Mouse (Mus musculus) layer of hippocampus, postnatal 36 days (tissue): Measurements from ENCODE around the gene Astn1. TPM values are rescaled to one million over a fixed set of nuclear protein-coding genes. Genes with fewer than 3 reads are reported as not detected.

ENCODE experiments used
- DNase-seq, 2 experiments: peaks; one replicate each; pipeline ENCODE4 v3.0.0; 2022
- total RNA-seq, 2 experiments: library from RNA; stranded (reverse); gene quantifications; 2 replicates each; pipeline ENCODE4 v1.2.3; 2021

Gene Astn1
- 100 to 1,000 TPM; 178 to 184 TPM for total RNA-seq

DNA sequence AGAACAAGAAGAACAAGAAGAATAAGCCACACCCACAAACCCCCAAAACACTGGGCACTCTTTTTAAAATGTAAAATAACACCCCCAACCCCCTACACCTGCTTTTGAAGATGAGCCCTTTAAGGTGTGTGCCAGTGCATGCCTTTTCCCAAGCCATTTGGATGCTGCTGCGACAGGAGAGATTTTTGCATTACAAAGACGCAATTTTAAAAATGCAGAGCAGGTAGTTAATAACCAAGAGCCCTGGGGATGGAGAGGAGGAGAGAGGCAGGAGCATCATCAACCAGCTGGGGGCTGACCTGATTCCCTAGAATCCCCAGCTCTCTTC is at the start of gene Astn1:
Gene Astn1, plus strand, starts transcription at position 310 of the 328 bp plus-strand sequence.
- DNase-seq: no peak

- DNase-seq: no peak
Measured at GRCm38 (mm10) chr1:158323325-158323724, 38.7 kb upstream of the Astn1 start.

- DNase-seq: peak; percentile 37 to 44
Measured at GRCm38 (mm10) chr1:158328126-158328525, 33.9 kb upstream of the Astn1 start.

DNA sequence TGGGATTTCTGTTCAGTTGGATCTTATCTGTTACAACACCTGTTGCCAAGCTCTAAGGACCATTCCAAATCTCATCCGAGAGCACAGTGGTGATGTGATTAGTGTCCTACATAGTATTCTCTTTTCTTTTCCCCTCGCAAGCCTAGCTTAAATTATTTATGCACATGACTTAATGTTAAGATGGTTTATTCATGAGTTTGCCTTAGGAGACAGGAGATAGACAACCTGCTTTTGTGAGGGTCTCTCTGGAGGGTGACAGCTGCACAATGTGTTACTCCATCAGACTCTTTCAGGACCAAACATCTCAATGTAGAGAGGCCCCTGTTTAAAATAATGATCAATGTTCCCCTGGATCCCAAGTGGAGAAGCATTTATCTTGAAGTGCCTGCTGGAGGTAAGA is 33.2 kb upstream of the Astn1 start:
- no peak for DNase-seq

- no peak for DNase-seq
Measured at GRCm38 (mm10) chr1:158343243-158343714, 18.8 kb upstream of the Astn1 start.

DNA sequence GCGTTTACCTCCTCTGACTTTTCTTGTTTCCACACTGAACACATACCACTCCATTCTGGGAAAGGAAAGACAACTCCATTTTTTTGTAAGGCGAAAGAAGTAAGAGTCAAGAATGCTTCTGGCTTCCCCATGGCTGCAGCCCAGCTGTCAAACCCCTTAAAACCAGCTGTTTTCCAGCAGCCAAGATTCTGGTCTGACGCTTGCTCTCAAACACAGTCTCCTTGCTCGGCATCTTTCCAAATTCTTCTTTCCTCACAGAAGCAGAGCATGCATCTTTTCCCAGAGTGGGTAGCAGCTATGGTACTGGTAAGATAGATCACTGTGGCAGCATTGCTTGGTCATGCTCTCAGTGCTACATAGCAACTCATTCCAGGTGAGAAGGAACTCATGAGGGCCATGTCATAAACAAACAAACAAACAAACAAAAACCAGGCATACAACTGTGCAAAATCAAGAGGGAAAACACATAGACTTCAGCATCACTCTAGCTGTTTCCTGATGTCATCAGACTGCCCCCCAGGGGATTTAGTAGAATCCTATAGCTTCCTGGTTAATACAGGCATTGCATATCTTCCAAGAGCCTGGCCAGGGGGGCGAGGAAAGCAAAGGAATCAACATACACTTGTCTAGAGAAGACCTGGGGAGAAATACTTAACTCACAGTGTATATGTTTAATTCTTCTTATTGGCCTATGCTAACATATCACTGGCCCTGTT is 8.3 kb upstream of the Astn1 start:
- no peak for DNase-seq

- peak; percentile 40 to 57 for DNase-seq
Measured at GRCm38 (mm10) chr1:158355177-158356050, 6.7 kb upstream of the Astn1 start.

GRCm38 (mm10) chr1:158356051-158356461 is 6.0 kb upstream of the Astn1 start, which contains the start of gene Brinp2:
Brinp2 (minus strand) TSS chr1:158356326.
- DNase-seq: peak; percentile 92

- DNase-seq: peak; percentile 48 to 65
Measured at GRCm38 (mm10) chr1:158362292-158363101, 424 bp downstream of the Astn1 start.

DNA sequence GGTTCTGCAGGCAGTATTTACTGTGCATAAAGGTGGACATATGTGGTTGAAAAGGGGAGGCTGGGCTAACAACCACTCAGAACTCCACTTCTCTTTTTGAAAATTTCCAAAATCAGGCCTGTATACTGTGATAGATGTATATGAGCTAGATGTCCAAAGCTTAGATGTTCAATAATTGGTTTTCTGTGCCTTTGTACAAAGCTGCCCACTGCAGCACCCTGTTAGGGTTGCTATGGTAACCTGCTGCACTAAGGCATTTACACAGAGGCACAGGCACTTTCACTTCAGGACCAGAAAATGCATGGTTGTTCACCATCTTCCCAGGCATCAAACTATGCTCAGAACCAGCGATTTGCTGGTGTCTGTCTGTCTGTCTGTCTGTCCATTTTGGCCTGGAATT is 2.4 kb downstream of the Astn1 start:
- no peak for DNase-seq

DNA sequence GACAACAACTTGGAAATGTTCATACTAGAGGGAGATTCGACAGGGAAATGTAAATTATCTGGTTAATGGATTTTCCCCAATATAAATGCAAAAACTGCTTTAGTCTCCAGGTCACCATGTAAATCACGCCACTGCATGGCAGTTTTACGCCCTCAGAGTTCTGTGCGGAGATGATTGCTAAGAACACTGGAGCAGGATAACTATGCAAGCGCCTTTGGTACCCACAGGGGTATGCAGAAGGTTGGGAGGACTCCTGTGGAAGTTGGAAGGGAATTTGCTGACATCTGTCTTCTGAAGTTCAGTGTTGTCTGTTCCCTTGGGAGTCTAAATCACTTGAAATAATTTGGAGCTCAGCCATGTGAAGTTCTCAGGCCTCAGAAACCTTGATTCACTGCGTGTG is 20.2 kb downstream of the Astn1 start:
- DNase-seq: no peak

GRCm38 (mm10) chr1:158383210-158383609 is 21.1 kb downstream of the Astn1 start:
- DNase-seq: no peak

- DNase-seq: no peak
Measured at GRCm38 (mm10) chr1:158385311-158385710, 23.2 kb downstream of the Astn1 start.

- DNase-seq: no peak
Measured at GRCm38 (mm10) chr1:158386781-158387180, 24.7 kb downstream of the Astn1 start.

- DNase-seq: no peak
Measured at GRCm38 (mm10) chr1:158388995-158389394, 26.9 kb downstream of the Astn1 start.

DNA sequence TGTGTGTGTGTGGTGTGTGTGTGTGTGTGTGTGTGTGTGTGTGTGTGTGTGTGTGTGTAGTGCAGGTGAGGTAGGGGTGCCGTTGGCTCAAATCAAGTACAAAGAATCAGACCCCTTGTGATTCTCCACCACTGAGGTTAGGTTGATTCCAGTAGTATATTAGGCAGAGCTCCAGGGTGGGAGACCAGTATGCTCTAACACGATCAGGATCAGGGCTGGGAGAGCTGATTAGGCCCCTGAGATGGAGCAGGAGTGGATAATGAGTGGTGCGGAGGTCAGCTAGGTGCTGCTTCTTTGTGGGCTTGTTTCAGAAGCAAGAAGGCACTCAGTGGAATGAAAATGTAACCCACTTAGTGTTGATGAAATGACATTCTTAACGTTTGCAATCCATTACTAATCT is 28.6 kb downstream of the Astn1 start:
- no peak for DNase-seq

DNA sequence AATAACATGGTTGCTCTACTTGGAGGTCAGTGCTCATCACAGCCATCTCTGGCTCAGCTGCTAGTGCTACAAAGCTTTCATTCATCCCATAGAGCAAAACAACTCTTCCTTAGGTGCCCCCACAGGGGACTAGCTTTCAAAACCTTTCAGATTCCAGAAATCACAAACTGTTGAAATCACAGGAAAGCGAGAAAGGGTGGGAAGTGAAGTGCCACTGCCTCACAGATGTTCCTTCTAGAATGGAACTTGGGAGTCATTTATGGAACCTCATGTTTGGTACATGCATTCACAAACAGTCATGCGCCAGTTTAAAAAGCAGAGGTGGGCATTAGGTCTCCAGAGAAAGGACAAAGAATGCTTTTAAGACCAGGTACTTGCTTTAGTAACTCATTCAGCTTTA is 35.0 kb downstream of the Astn1 start:
- no peak for DNase-seq

DNA sequence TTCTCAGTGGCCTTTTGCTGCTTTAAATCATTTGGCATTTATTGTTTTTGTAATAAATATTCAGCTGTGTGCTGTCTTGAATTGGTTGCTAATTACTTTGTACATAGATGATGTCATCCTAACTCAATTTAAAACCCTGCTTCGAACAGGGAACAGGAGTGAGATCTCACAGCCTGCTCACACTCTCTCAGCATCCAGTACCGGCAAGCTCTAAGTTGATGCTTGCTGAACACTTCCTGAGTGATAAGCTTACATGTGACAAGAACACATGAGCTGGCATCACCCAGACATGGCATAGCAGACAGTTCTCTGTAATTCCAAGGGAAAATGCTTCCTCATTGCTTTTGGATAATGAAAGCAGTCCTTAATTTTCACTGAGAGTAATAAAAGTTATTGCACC is 38.8 kb downstream of the Astn1 start:
- DNase-seq: no peak

DNA sequence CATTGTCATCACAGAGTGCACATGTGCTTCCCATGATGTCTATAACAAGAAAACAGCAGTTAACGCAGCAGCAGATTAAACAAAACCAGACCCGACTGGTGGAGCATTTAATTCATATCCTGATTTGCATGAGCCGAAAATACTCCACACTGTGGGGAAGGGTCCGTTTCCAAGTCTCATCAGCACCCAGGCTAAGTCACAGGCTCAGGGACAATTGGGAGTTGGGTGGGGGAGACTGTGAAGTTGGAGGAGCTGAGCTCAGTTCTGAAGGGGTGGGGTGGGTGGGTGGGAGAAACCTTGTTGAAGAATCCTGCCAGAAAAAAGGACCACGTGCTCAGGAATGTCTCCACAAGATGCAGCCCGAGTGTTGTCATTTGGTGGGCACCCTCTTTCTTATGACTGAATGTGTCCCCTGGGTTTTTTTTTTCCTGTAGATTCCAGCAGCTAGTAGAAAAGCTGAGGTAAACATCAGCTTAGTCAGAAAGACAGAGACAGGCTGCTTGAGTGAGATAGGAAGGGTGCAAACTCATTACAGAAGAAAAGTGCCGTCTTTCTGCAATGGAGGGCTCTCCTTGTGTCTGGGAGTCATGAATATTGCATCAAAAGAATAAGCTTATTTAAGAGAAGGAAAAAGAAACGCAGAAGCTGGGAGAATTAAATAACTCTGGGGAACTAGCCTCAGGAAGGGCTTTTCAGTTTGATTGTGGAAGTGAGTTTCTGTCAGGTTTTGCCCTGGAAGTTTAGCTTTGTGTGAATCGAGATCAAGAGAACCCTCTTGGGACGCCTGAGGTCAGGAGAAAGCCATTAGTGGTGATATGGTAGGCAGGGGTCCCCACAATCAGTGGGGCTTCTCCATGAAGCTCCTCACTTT is 44.1 kb downstream of the Astn1 start:
- DNase-seq: no peak

- DNase-seq: no peak
Measured at GRCm38 (mm10) chr1:158408124-158408523, 46.1 kb downstream of the Astn1 start.

DNA sequence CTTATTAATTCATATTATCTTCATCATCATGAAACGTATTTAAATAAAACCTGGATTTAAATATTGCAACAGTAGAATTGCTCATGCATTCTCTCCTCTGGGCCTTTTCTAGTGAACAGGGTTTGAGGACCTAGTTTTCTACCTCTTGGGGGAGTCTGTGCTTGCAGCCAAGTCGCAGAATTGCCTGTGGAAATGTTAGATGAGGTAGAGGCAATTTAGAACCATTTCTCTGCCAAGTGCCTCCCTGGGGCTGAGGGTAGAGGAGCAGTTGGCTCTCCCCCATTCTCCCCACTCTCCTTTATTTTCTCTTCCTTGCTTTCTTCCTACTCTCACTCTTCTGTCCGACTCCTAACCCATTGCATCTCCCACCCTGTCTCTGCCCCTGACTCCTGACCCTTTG is 49.1 kb downstream of the Astn1 start:
- no peak for DNase-seq

DNA sequence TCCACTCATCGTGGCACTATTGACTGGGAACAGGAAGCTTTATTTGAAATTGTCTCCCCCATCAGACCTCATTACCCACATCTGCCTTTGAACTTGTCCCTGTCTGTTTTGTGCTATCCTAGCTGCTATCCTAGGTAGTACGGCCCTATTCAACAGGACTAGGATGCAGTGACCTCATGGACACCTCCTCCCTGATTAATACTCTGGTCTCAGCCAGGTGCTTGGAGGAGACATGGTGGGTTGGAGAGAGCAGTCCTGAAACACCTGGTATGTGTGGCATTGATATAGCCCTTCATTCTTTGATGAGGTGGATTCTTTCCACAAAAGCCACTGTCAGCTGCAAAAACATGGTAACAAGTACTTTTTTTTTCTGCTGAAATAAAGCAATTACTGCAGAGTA is 52.1 kb downstream of the Astn1 start:
- DNase-seq: no peak
